Mouse (Mus musculus): ENCODE results near the gene Gm4064.
"Not testable (repeated sequence)": the region's sequence is repeated elsewhere in the genome, so short reads cannot be mapped to it uniquely, and the experiment has no call there.

Gene Gm4064

DNA sequence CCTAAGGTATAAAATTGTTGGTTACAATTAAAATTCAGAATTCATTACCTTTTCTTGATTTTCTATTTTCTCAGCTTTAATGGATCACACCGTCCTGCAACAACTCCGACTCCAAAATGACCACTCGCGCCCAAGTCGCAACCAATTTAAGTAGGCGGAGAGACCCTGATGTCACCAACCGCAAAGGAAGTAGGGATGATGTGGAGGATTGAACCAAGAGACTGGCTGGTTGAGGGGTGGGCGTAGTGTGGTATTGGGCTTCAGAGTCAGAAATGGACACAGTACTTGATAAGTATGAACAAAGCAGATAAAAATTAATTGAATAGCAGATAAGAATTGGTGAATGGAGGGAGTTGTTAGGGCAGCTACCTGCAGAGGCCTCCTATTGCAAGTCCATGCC lies at the start of gene Gm4064:
Gene Gm4064, minus strand, starts transcription at position 101 of the 400 bp plus-strand sequence.
- DNase-seq = not testable (repeated sequence)

DNA sequence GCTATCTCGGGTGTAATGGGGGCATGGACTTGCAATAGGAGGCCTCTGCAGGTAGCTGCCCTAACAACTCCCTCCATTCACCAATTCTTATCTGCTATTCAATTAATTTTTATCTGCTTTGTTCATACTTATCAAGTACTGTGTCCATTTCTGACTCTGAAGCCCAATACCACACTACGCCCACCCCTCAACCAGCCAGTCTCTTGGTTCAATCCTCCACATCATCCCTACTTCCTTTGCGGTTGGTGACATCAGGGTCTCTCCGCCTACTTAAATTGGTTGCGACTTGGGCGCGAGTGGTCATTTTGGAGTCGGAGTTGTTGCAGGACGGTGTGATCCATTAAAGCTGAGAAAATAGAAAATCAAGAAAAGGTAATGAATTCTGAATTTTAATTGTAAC lies 34.4 kb upstream of the Gm4064 start, which contains the start of the genes Rbmy and Gm10256:
Gene Rbmy, plus strand, starts transcription at position 301 of the 400 bp plus-strand sequence.
Gene Gm10256, plus strand, starts transcription at position 320 of the 400 bp plus-strand sequence.
- not testable (repeated sequence) for DNase-seq

All from heart, adult 11 months (tissue).